Mouse (Mus musculus) hindbrain, embryonic 10.5 days (tissue): ENCODE results near the gene Atp9a. TPM values are rescaled to one million over a fixed set of nuclear protein-coding genes. Genes with fewer than 3 reads are reported as not detected.

Experiments used
- DNase-seq: peaks from one replicate; pipeline ENCODE4 v3.0.0-alpha.2; 2017; ENCODE audit warnings: low spot score
- H3K27ac ChIP-seq: fragments of 300-500 bp; sonication (generic); 2 replicates; pipeline ENCODE4 v1.5.1; 2016; ENCODE audit warnings: mild to moderate bottlenecking, moderate library complexity
- H3K27me3 ChIP-seq: fragments of 300-500 bp; sonication (generic); 2 replicates; pipeline ENCODE4 v1.6.1; 2016; ENCODE audit warnings: mild to moderate bottlenecking; ENCODE audit not compliant: poor library complexity, insufficient read depth, severe bottlenecking
- H3K36me3 ChIP-seq: fragments of 300-500 bp; sonication (generic); 2 replicates; pipeline ENCODE4 v1.6.1; 2016; ENCODE audit warnings: mild to moderate bottlenecking, moderate library complexity
- H3K4me1 ChIP-seq: fragments of 300-500 bp; sonication (generic); replicated peaks from 2 replicates; pipeline ENCODE4 v1.6.1; 2016; ENCODE audit warnings: mild to moderate bottlenecking
- H3K4me3 ChIP-seq: fragments of 300-500 bp; sonication (generic); 2 replicates; pipeline ENCODE4 v1.5.1; 2016; ENCODE audit warnings: mild to moderate bottlenecking, moderate library complexity
- H3K9me3 ChIP-seq: fragments of 300-500 bp; sonication (generic); 2 replicates; pipeline ENCODE4 v1.6.1; 2016; ENCODE audit warnings: mild to moderate bottlenecking, moderate library complexity
- WGBS: fragments of 180-500 bp; shearing (Covaris S2); methylation state at CpG from one replicate; pipeline ENCODE4 v1.1.7; 2016; 5-methylcytosine and 5-hydroxymethylcytosine counted together
- polyA plus RNA-seq: library from polyadenylated mRNA; unstranded; fragments of >200 nt; fragmentation: Nextera tagmentation; extraction: Ambion mirVana; gene quantifications from 2 replicates; pipeline ENCODE4 v1.2.1, GENCODE M21; 2016

Atp9a gene
- polyA plus RNA-seq, 1 experiment from 2014 or later = 20.1 TPM

- 75% methylated on average over 8 of the region's 8 CpGs for WGBS
- Histone ChIP-seq H3K27me3 (no peaks in the 10 kb centered on the region; the same call in 1 of the 2 replicates), H3K4me3 (no peak overlapping the region), H3K9me3 (no peaks in the 10 kb centered on the region), H3K4me1 (peaks cover 20% of the 10 kb centered on the region; the same call in 1 of the 2 replicates), H3K27ac (no peak overlapping the region), H3K36me3 (peaks cover 57% of the 10 kb centered on the region)
- DNase-seq = no peak
Measured at GRCm38 (mm10) chr2:168648171-168648570, 94.0 kb downstream of the Atp9a start.

- DNase-seq = no peak
- peaks cover 60% of the 10 kb centered on the region for H3K36me3 ChIP-seq
Measured at GRCm38 (mm10) chr2:168644855-168645254, 97.4 kb downstream of the Atp9a start.

GRCm38 (mm10) chr2:168643524-168644177 lies 98.6 kb downstream of the Atp9a start:
- peaks cover 53% of the 10 kb centered on the region for H3K36me3 ChIP-seq
- H3K4me3 ChIP-seq = no peak overlapping the region
- H3K27ac ChIP-seq = peak overlapping the region; percentile 2; the same call in 1 of the 2 replicates
- H3K9me3 ChIP-seq = no peaks in the 10 kb centered on the region
- 82% methylated on average over 20 of the region's 20 CpGs for WGBS
- DNase-seq = no peak
- H3K27me3 ChIP-seq = no peaks in the 10 kb centered on the region
- 0 out of 2 replicates have a peak, but pooled peaks cover 9% of the 10 kb centered on the region for H3K4me1 ChIP-seq

More at GRCm38 (mm10) chr2:168644855-168645254, 97.4 kb downstream of the Atp9a start:
- H3K27ac ChIP-seq = 0 out of 2 replicates have a peak overlapping the region, but pooled peaks have one; percentile 53
- 80% methylated on average over 6 of the region's 6 CpGs for WGBS
- H3K4me1 ChIP-seq = peaks cover 13% of the 10 kb centered on the region; the same call in 1 of the 2 replicates
- no peaks in the 10 kb centered on the region for H3K9me3 ChIP-seq
- H3K27me3 ChIP-seq = no peaks in the 10 kb centered on the region
- no peak overlapping the region for H3K4me3 ChIP-seq

GRCm38 (mm10) chr2:168642187-168642586 lies 100.0 kb downstream of the Atp9a start:
- H3K36me3 ChIP-seq = peaks cover 45% of the 10 kb centered on the region
- no peak for DNase-seq
- H3K4me1 ChIP-seq = 0 out of 2 replicates have a peak, but pooled peaks cover 7% of the 10 kb centered on the region
- H3K4me3 ChIP-seq = no peak overlapping the region
- 0 out of 2 replicates have a peak overlapping the region, but pooled peaks have one; percentile 57 for H3K27ac ChIP-seq
- 79% methylated on average over 11 of the region's 11 CpGs for WGBS
- H3K27me3 ChIP-seq = no peaks in the 10 kb centered on the region
- H3K9me3 ChIP-seq = no peaks in the 10 kb centered on the region

- peaks cover 12% of the 10 kb centered on the region for H3K27me3 ChIP-seq
- peaks cover 25% of the 10 kb centered on the region for H3K4me1 ChIP-seq
- DNase-seq = no peak
- H3K27ac ChIP-seq = no peak overlapping the region
- WGBS = 94% methylated on average over 9 of the region's 9 CpGs
- H3K9me3 ChIP-seq = no peaks in the 10 kb centered on the region
- H3K4me3 ChIP-seq = no peak overlapping the region
- H3K36me3 ChIP-seq = peaks cover 38% of the 10 kb centered on the region
Measured at GRCm38 (mm10) chr2:168640460-168640859, 101.7 kb downstream of the Atp9a start.

GRCm38 (mm10) chr2:168634881-168635280 lies 107.3 kb downstream of the Atp9a start:
- no peak for DNase-seq
- Histone ChIP-seq H3K27ac (no peak overlapping the region), H3K36me3 (peaks cover 12% of the 10 kb centered on the region; the same call in 1 of the 2 replicates), H3K4me1 (peaks cover 40% of the 10 kb centered on the region), H3K27me3 (peaks cover 19% of the 10 kb centered on the region), H3K9me3 (no peaks in the 10 kb centered on the region), H3K4me3 (no peak overlapping the region)
- 84% methylated on average over 7 of the region's 7 CpGs for WGBS

GRCm38 (mm10) chr2:168633301-168633816 lies 108.8 kb downstream of the Atp9a start:
- Histone ChIP-seq H3K4me1 (peaks cover 40% of the 10 kb centered on the region), H3K36me3 (peaks cover 7% of the 10 kb centered on the region; the same call in 1 of the 2 replicates), H3K9me3 (no peaks in the 10 kb centered on the region), H3K27me3 (peaks cover 19% of the 10 kb centered on the region), H3K27ac (peak overlapping the region; percentile 63), H3K4me3 (no peak overlapping the region)
- DNase-seq = no peak
- 47% methylated on average over 14 of the region's 14 CpGs for WGBS

- Histone ChIP-seq H3K4me3 (no peak overlapping the region), H3K27me3 (peaks cover 19% of the 10 kb centered on the region), H3K4me1 (peaks cover 40% of the 10 kb centered on the region), H3K27ac (peak overlapping the region; percentile 63), H3K9me3 (no peaks in the 10 kb centered on the region), H3K36me3 (peaks cover 2% of the 10 kb centered on the region; the same call in 1 of the 2 replicates)
- WGBS = 79% methylated on average over 6 of the region's 6 CpGs
- DNase-seq = no peak
Measured at GRCm38 (mm10) chr2:168632543-168632942, 109.7 kb downstream of the Atp9a start.

- peaks cover 30% of the 10 kb centered on the region for H3K4me1 ChIP-seq
- peak; percentile 81 for DNase-seq
- H3K36me3 ChIP-seq = no peaks in the 10 kb centered on the region
- WGBS = 32% methylated on average over 8 of the region's 8 CpGs
- peaks cover 3% of the 10 kb centered on the region; the same call in 1 of the 2 replicates for H3K27me3 ChIP-seq
- no peak overlapping the region for H3K27ac ChIP-seq
- peaks cover 8% of the 10 kb centered on the region; the same call in 1 of the 2 replicates for H3K9me3 ChIP-seq
- H3K4me3 ChIP-seq = no peak overlapping the region
Measured at GRCm38 (mm10) chr2:168628787-168629186, 113.4 kb downstream of the Atp9a start.

- WGBS = 70% methylated on average over 20 of the region's 20 CpGs
- Histone ChIP-seq H3K4me3 (no peak overlapping the region), H3K36me3 (no peaks in the 10 kb centered on the region), H3K27me3 (peaks cover 3% of the 10 kb centered on the region; the same call in 1 of the 2 replicates), H3K4me1 (peaks cover 23% of the 10 kb centered on the region), H3K27ac (no peak overlapping the region), H3K9me3 (peaks cover 8% of the 10 kb centered on the region; the same call in 1 of the 2 replicates)
- DNase-seq = no peak
Measured at GRCm38 (mm10) chr2:168627829-168628770, 114.1 kb downstream of the Atp9a start.

GRCm38 (mm10) chr2:168626385-168626784 lies 115.8 kb downstream of the Atp9a start:
- 68% methylated on average over 9 of the region's 9 CpGs for WGBS
- H3K4me3 ChIP-seq = no peak overlapping the region
- peaks cover 8% of the 10 kb centered on the region; the same call in 1 of the 2 replicates for H3K9me3 ChIP-seq
- H3K27ac ChIP-seq = peak overlapping the region; percentile 69
- DNase-seq = no peak
- H3K27me3 ChIP-seq = peaks cover 3% of the 10 kb centered on the region; the same call in 1 of the 2 replicates
- no peaks in the 10 kb centered on the region for H3K36me3 ChIP-seq
- H3K4me1 ChIP-seq = peaks cover 18% of the 10 kb centered on the region

- H3K27ac ChIP-seq = no peak overlapping the region
- no peak for DNase-seq
- WGBS = 81% methylated on average over 4 of the region's 4 CpGs
- peaks cover 18% of the 10 kb centered on the region for H3K4me1 ChIP-seq
- peaks cover 8% of the 10 kb centered on the region; the same call in 1 of the 2 replicates for H3K9me3 ChIP-seq
- H3K27me3 ChIP-seq = peaks cover 3% of the 10 kb centered on the region; the same call in 1 of the 2 replicates
- H3K4me3 ChIP-seq = no peak overlapping the region
- no peaks in the 10 kb centered on the region for H3K36me3 ChIP-seq
Measured at GRCm38 (mm10) chr2:168625091-168625490, 117.1 kb downstream of the Atp9a start.
